Mouse (Mus musculus) v-Abl transformed pro-B cells (cell line): ENCODE measurements around the gene Vars2.

Experiments
- in situ Hi-C, 2 experiments: fragments of 400-800 bp; cut with MboI; formaldehyde crosslinking; loops; one replicate each; pipeline ENCODE4 v1.15.1; 2025; ENCODE audit not compliant: unreplicated experiment in 2 of 2

The Vars2 gene

DNA sequence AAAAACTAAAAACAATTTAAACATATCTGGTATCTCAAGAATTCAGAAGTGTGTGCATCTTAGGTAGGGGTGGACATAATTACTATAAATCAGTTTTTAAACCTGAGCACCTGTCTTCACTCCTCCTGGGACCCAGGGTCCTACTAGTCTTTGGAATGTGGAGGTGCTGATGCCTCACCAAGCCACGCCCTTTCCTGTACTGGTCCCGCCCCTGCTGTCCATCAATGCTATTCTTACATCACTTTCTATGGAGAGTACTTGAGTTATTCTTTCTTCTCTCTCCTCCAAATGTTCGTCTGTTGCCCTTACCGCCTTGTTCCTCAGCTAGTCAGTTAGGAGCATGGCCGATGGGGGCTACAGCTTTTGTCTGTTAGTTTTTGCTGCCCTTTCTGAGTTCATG is 31.0 kb downstream of the Vars2 start:
- in situ Hi-C loops = loop anchor here in 1 of 2 experiments (10.0 kb wide), 1 partner anchor 88 kb away; no protein-coding TSS in a partner anchor

DNA sequence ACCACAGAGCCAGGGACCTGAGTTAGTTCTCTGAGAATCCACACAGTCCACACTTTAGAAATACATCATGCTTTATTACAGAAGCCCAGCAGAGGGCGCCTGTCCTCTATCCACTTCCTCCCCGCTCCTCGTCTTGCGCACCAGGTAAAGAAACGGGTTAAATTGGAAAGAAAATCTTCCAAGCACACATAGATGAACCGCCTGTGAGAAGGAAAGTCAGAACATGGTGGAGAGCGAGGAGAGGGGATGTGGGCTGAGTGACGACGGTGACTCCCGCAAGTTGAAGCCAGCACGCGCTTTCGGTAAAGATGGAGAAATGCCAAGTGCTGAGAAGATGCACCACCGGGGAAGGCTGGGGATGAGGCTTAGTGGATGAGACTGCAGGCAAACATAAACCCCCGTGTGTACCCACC is 31.7 kb downstream of the Vars2 start:
- in situ Hi-C loops = loop anchor here in 1 of 2 experiments (10.0 kb wide), 1 partner anchor 89 kb away; no protein-coding TSS in a partner anchor

DNA sequence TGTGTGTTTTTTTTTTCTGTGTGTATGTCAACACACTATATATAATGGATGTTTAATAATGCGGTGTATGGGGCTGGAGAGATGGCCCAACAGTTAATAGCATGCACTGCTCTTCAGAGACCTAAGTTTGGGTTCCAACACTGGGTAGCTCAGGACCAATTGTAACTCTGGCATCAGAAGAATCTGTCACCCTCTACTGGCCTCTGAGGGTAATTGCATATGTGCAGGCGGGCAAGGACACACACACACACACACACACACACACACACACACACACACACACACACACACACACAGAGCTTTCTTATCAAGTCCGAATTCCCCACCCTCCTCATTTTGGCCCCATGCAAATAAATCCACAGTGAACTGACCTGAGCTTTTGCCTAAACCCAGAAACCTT is 32.2 kb downstream of the Vars2 start:
- in situ Hi-C loops = loop anchor here in 1 of 2 experiments (10.0 kb wide), 1 partner anchor 90 kb away; no protein-coding TSS in a partner anchor

DNA sequence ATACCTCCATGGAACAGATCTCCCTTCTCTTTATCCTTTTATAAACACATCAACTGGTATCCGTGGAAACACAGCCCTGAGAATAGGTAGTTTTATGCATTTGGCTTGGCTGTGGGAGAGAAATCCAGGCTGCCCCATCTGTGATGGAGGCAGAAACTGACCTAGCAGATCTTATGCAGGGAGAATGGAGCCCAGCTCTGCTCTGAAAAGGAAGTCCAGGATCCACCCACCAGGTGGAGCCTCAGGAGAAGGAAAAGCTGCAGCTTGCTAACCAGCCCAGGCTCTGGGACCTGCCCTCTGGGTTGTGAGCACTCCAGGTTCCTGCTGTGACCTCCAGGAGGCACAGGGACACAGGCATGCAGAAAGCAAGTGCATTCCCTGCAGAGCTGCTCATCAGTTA is 33.4 kb downstream of the Vars2 start:
- in situ Hi-C loops = loop anchor here in 1 of 2 experiments (10.0 kb wide), 1 partner anchor 91 kb away; no protein-coding TSS in a partner anchor

DNA sequence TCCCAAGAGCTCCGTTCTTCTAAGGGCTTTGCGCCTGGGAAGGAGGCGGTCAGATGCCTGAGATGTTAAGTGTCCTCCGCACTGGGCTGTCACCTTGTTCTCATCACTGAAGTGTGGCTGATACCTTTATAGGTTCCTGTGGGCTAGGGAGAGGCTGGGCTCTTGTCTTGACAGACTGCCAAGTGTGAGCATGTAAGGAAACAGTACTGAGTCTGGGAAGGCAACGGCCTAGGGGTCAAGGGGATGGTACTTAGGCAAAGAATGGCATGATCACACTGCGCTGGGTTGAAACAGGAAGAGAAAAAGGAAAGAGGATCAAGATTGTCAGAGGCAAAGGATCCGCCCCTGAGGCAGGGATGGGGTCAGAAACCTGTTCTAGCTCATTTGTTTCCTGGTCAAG is 40.9 kb downstream of the Vars2 start, which contains the start of gene Gm9573:
TSS of gene Gm9573 (minus strand) at position 101 of the 400 bp plus-strand sequence.
- in situ Hi-C loops = loop anchor here in 1 of 2 experiments (5.0 kb wide), 1 partner anchor 91 kb away; no protein-coding TSS in a partner anchor

DNA sequence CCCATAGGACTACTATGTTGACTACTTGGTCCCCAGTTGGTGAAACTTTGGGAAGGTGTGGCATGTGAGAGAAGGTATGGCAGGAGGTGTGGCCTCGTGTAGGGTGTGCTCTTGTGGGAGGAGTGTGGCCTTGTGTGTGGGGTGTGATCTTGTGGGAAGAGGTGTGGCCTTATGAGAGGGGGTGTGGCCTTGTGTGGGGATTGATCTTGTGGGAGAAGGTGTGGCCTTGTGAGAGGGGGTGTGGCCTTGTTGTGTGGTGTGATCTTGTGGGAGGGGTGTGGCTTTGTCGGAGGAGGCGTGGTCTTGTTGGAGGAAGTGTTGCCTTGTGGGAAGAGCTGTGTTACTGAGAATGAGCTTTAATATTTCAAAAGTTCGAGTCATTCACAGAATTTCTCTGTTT is 50.3 kb downstream of the Vars2 start:
- in situ Hi-C loops = loop anchor here in 1 of 2 experiments (25.0 kb wide), 1 partner anchor 820 kb away; no protein-coding TSS in a partner anchor
